Mouse (Mus musculus): ENCODE data around the gene Rhob.

DNA sequence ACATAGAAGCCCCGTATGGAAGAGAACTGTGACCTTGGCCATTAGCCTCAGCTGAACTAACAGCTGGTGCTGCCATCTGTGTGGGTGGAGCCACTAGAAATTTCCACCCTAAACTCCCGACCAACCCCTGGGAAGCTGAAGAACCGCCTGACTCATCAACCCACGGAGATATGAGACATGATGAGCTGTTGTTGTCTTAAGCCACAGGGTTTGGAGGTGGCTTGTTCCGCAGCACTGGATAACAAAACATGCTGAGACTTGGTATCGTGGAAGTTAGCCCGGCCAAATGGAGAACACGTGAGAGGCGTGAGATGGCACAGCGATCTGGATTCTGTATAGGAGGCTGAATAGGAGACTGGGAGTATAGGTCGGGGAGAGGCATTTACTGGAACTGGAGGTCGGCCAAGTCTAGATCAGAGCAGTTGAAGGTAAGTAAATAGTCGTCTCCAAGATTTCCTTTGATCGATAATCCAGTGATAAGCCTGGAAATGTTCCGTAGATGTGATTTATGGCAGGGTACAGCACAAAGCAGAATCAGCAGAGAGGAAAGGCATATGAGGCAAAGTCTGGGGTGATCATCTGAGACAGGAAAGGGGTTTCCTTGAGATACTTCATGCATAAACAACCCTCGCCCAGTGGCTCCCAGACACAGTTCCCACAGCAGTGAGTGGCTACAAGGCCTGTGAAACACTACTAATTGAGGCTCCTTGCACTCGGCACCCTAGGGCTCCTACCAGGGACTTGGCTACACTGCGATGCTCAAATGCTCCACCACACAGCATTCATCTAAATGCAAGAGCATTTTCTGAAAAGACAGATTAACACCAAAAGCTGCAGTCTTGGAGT lies 11.5 kb upstream of the Rhob start:
- TF ChIP-seq POLR2A (IDR thresholded peaks at IDR 0.05; ENCODE audit: insufficient read length, low read depth) (peak; percentile 71), REST (IDR thresholded peaks at IDR 0.05; ENCODE audit: insufficient read depth, insufficient read length) (no peak), POLR2AphosphoS2 (IDR thresholded peaks at IDR 0.05; ENCODE audit: insufficient read length, low read depth) (peak; percentile 71), MAX (IDR thresholded peaks at IDR 0.05; ENCODE audit: low read depth) (peak; percentile 72), USF1 (IDR thresholded peaks at IDR 0.05; ENCODE audit: low read depth) (peak; percentile 56), E2F4 (IDR thresholded peaks at IDR 0.05; ENCODE audit: insufficient read depth) (no peak), TCF12 (IDR thresholded peaks at IDR 0.05; ENCODE audit: insufficient read depth, poor library complexity, severe bottlenecking) (peak; percentile 79), CEBPB (IDR thresholded peaks at IDR 0.05; ENCODE audit: insufficient read depth, poor library complexity, severe bottlenecking) (no peak), SRF (IDR thresholded peaks at IDR 0.05; ENCODE audit: control insufficient read depth, insufficient read length, low read depth) (no peak), TCF3 (IDR thresholded peaks at IDR 0.05; ENCODE audit: insufficient read length, low read depth) (peak; percentile 55), MYOG (IDR thresholded peaks at IDR 0.05; ENCODE audit: control insufficient read depth in 1 of 3, insufficient read depth in 1 of 3, insufficient read length in 2 of 3, low read depth in 2 of 3) (peak; percentile 19 to 87 (median 82))
